Mouse (Mus musculus) brain, adult 2 months (tissue): ENCODE data around the gene Snapin.

Experiments
- DNase-seq: peaks from one replicate; pipeline ENCODE4 v3.0.0; 2011; ENCODE audit warnings: low read depth, low spot score

Gene Snapin

GRCm38 (mm10) chr3:90505216-90505615 is 14.4 kb upstream of the Snapin start:
- no peak for DNase-seq

- DNase-seq: no peak
These were observed 12.6 kb upstream of the Snapin start for GRCm38 (mm10) chr3:90503444-90503843.

GRCm38 (mm10) chr3:90497597-90497996 is 6.8 kb upstream of the Snapin start:
- no peak for DNase-seq

- no peak for DNase-seq
These were observed 5.2 kb upstream of the Snapin start for GRCm38 (mm10) chr3:90495850-90496525.

GRCm38 (mm10) chr3:90493831-90494540 is 3.2 kb upstream of the Snapin start:
- DNase-seq: peak; percentile 43

- DNase-seq: peak; percentile 50
These were observed 517 bp upstream of the Snapin start for GRCm38 (mm10) chr3:90491350-90491749.

- no peak for DNase-seq
These were observed 2.3 kb downstream of the Snapin start for GRCm38 (mm10) chr3:90488576-90488975.

GRCm38 (mm10) chr3:90486998-90487397 is 3.8 kb downstream of the Snapin start:
- no peak for DNase-seq

- DNase-seq: peak; percentile 99
These were observed 14.8 kb downstream of the Snapin start, which contains the start of gene Ilf2 for GRCm38 (mm10) chr3:90475831-90476611. Ilf2 (plus strand) TSS chr3:90476126.

- peak; percentile 38 for DNase-seq
These were observed 15.5 kb downstream of the Snapin start for GRCm38 (mm10) chr3:90475151-90475830.

- DNase-seq: peak; percentile 64
These were observed 18.6 kb downstream of the Snapin start for GRCm38 (mm10) chr3:90472213-90472612.

GRCm38 (mm10) chr3:90467618-90468300 is 23.1 kb downstream of the Snapin start:
- no peak for DNase-seq

- peak; percentile 86 for DNase-seq
These were observed 24.5 kb downstream of the Snapin start for GRCm38 (mm10) chr3:90466311-90466766.

GRCm38 (mm10) chr3:90465686-90466310 is 25.0 kb downstream of the Snapin start, which contains the start of gene Npr1:
Npr1 (minus strand) TSS chr3:90465866.
- DNase-seq: no peak

- peak; percentile 22 for DNase-seq
These were observed 25.6 kb downstream of the Snapin start for GRCm38 (mm10) chr3:90465081-90465685.

GRCm38 (mm10) chr3:90464552-90465080 is 26.2 kb downstream of the Snapin start:
- no peak for DNase-seq

- no peak for DNase-seq
These were observed 28.3 kb downstream of the Snapin start for GRCm38 (mm10) chr3:90462579-90462978.

GRCm38 (mm10) chr3:90461935-90462334 is 28.9 kb downstream of the Snapin start:
- DNase-seq: no peak

- no peak for DNase-seq
These were observed 30.5 kb downstream of the Snapin start for GRCm38 (mm10) chr3:90460315-90460714.

GRCm38 (mm10) chr3:90459727-90460126 is 31.1 kb downstream of the Snapin start:
- no peak for DNase-seq
